Mouse (Mus musculus) small intestine, adult 2 months (tissue): ENCODE data around the gene E2f4. TPM values are rescaled to one million over a fixed set of nuclear protein-coding genes. Genes with fewer than 3 reads are reported as not detected.
A peak's percentile ranks its signal among the peaks of the same experiment; 100 is the strongest.

ENCODE experiments used
- H3K27ac ChIP-seq: fragments of 200-500 bp; 2 replicates; pipeline ENCODE4 v1.5.1; 2012; ENCODE audit warnings: low read depth, low read length, control low read depth, inconsistent platforms; ENCODE audit not compliant: insufficient read depth
- H3K27me3 ChIP-seq: fragments of 200-500 bp; 2 replicates; pipeline ENCODE4 v1.6.1; 2012; ENCODE audit warnings: mild to moderate bottlenecking, moderate library complexity, low read length, inconsistent platforms; ENCODE audit not compliant: control insufficient read depth, insufficient read depth
- H3K36me3 ChIP-seq: fragments of 200-500 bp; 2 replicates; pipeline ENCODE4 v1.6.1; 2012; ENCODE audit warnings: mild to moderate bottlenecking, low read length, control low read depth, inconsistent platforms; ENCODE audit not compliant: control insufficient read depth, insufficient read depth
- H3K4me1 ChIP-seq: fragments of 200-500 bp; 2 replicates; pipeline ENCODE4 v1.6.1; 2012; ENCODE audit warnings: low read length, inconsistent platforms, mixed read lengths; ENCODE audit not compliant: control insufficient read depth, insufficient read depth, insufficient read length
- H3K4me3 ChIP-seq: fragments of 200-500 bp; 2 replicates; pipeline ENCODE4 v1.5.1; 2012; ENCODE audit warnings: low read depth, mild to moderate bottlenecking, control low read depth, inconsistent platforms, low read length, moderate library complexity
- CTCF ChIP-seq: fragments of 200-500 bp; IDR thresholded peaks from 2 replicates; pipeline ENCODE4 v1.5.1; 2012; ENCODE audit warnings: low read depth, mild to moderate bottlenecking, control low read depth, inconsistent platforms, low read length, moderate library complexity, mixed read lengths; ENCODE audit not compliant: insufficient replicate concordance, insufficient read length; ENCODE audit errors: extremely low read depth
- POLR2A ChIP-seq: fragments of 200-500 bp; IDR thresholded peaks from 2 replicates; pipeline ENCODE4 v1.6.1; 2012; ENCODE audit warnings: low read depth, mild to moderate bottlenecking, control low read depth, inconsistent platforms, low read length, moderate library complexity
- WGBS: fragments of 180-500 bp; shearing (Covaris S2); methylation state at CpG from one replicate; pipeline ENCODE4 v1.1.7; 2018; 5-methylcytosine and 5-hydroxymethylcytosine counted together
- polyA plus RNA-seq: library from polyadenylated mRNA; depleted of rRNA; stranded (reverse); fragments of >200 nt; gene quantifications from 2 replicates; pipeline ENCODE4 v1.2.3, GENCODE M21; 2012; rRNA removed

Gene E2f4
- polyA plus RNA-seq, result 81.4 and 152 TPM in 2 replicates

GRCm38 (mm10) chr8:105297511-105298192 is at the start of gene E2f4:
TSS of gene E2f4 (plus strand) at chr8:105297663.
- under 1% methylated on average over 58 of the region's 58 CpGs for WGBS
- peaks cover 24% of the 10 kb centered on the region for H3K36me3 ChIP-seq
- peak within 1 kb of the TSS; percentile 28; the same call in 1 of the 2 replicates for H3K27ac ChIP-seq
- peak; percentile 87 for TF ChIP-seq POLR2A
- TF ChIP-seq CTCF, result no peak
- H3K4me3 ChIP-seq, result peak within 1 kb of the TSS; percentile 94
- peaks cover 12% of the 10 kb centered on the region for H3K4me1 ChIP-seq
- H3K27me3 ChIP-seq, result no peaks in the 10 kb centered on the region

GRCm38 (mm10) chr8:105251954-105252353 is 45.5 kb upstream of the E2f4 start:
- H3K4me1 ChIP-seq, result peaks cover 11% of the 10 kb centered on the region

GRCm38 (mm10) chr8:105252680-105253537 is 44.6 kb upstream of the E2f4 start:
- H3K27ac ChIP-seq, result no peak overlapping the region
- no peaks in the 10 kb centered on the region for H3K27me3 ChIP-seq
- peaks cover 32% of the 10 kb centered on the region for H3K36me3 ChIP-seq
- peaks cover 11% of the 10 kb centered on the region for H3K4me1 ChIP-seq
- TF ChIP-seq POLR2A (no peak), CTCF (no peak)
- 72% methylated on average over 10 of the region's 10 CpGs for WGBS
- H3K4me3 ChIP-seq, result no peak overlapping the region

More at GRCm38 (mm10) chr8:105251954-105252353, 45.5 kb upstream of the E2f4 start:
- Histone ChIP-seq H3K27me3 (no peaks in the 10 kb centered on the region), H3K27ac (no peak overlapping the region), H3K36me3 (peaks cover 39% of the 10 kb centered on the region), H3K4me3 (no peak overlapping the region)
- no peak for TF ChIP-seq POLR2A
- TF ChIP-seq CTCF, result no peak
- 92% methylated on average over 6 of the region's 6 CpGs for WGBS

- H3K4me3 ChIP-seq, result peak overlapping the region; percentile 1; the same call in 1 of the 2 replicates
- H3K27me3 ChIP-seq, result no peaks in the 10 kb centered on the region
- no peak overlapping the region for H3K27ac ChIP-seq
- WGBS, result 51% methylated on average over 20 of the region's 20 CpGs
- TF ChIP-seq CTCF (no peak), POLR2A (no peak)
- H3K36me3 ChIP-seq, result peaks cover 30% of the 10 kb centered on the region
- H3K4me1 ChIP-seq, result peaks cover 11% of the 10 kb centered on the region
Observed at GRCm38 (mm10) chr8:105253766-105254151, 43.7 kb upstream of the E2f4 start.

- Histone ChIP-seq H3K4me1 (peaks cover 15% of the 10 kb centered on the region), H3K36me3 (peaks cover 31% of the 10 kb centered on the region), H3K27me3 (no peaks in the 10 kb centered on the region), H3K27ac (peak overlapping the region; percentile 40; the same call in 1 of the 2 replicates), H3K4me3 (peak overlapping the region; percentile 75)
- under 1% methylated on average over 74 of the region's 74 CpGs for WGBS
- TF ChIP-seq POLR2A, result no peak
- peak; percentile 84 for TF ChIP-seq CTCF
Observed at GRCm38 (mm10) chr8:105254152-105254965, 43.1 kb upstream of the E2f4 start.

- Histone ChIP-seq H3K27me3 (no peaks in the 10 kb centered on the region), H3K36me3 (peaks cover 30% of the 10 kb centered on the region), H3K27ac (peak within 1 kb of the TSS; percentile 40; the same call in 1 of the 2 replicates), H3K4me1 (peaks cover 21% of the 10 kb centered on the region), H3K4me3 (peak within 1 kb of the TSS; percentile 75)
- TF ChIP-seq CTCF (no peak), POLR2A (no peak)
- WGBS, result 2% methylated on average over 14 of the region's 14 CpGs
Observed at GRCm38 (mm10) chr8:105254966-105255350, 42.5 kb upstream of the E2f4 start, which contains the start of gene B3gnt9. TSS of gene B3gnt9 (minus strand) at chr8:105255153.
